Mouse (Mus musculus): ENCODE data around the gene Rad9a.

DNA sequence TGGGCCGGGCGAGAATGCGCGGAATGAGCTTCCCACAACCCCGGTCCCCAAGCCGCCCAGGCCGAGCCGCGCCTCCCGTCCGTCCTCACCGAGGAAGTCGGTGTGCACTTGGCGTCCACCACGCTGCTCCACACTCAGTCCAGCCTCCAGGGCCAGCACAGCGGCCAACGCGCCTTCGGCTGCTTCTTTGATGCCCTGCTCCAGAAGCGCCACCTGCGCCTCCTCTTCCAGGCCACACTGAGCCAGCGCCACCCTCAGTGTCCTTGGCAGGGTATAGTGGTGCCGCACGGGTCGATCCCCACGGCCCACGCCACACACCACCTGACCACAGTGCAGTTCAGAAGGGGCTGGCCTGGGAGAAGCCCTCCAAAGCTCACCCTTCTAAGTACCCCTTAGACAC is 31.7 kb downstream of the Rad9a start:
- no peak; the same call in 1 of the 2 replicates for TF ChIP-seq CTCF (IDR thresholded peaks at IDR 0.05; ENCODE audit: low read depth, low read length)
- TF ChIP-seq POLR2A (IDR thresholded peaks at IDR 0.05; ENCODE audit: borderline replicate concordance, low read depth, low read length) = no peak

Measured in bone marrow macrophage, adult 2 months (primary cell).